Mouse (Mus musculus) ES-E14 (cell line): ENCODE results near the gene Emx1. TPM values are rescaled to one million over a fixed set of nuclear protein-coding genes. Genes with fewer than 3 reads are reported as not detected.
A peak's percentile ranks its signal among the peaks of the same experiment; 100 is the strongest.

Experiments
- DNase-seq: peaks from one replicate; pipeline ENCODE4 v3.0.0-alpha.2; 2013; ENCODE audit warnings: low read depth, low spot score
- H3K27ac ChIP-seq: 2 replicates; pipeline ENCODE4 v1.5.1; 2012; ENCODE audit warnings: low read depth, mild to moderate bottlenecking, low read length, moderate library complexity, mixed read lengths; ENCODE audit not compliant: poor library complexity, insufficient read depth, severe bottlenecking
- H3K36me3 ChIP-seq: 2 replicates; pipeline ENCODE4 v1.6.1; 2012; ENCODE audit warnings: mild to moderate bottlenecking, low read length, moderate library complexity, mixed read lengths; ENCODE audit not compliant: control insufficient read depth, poor library complexity, insufficient read depth, severe bottlenecking
- H3K4me1 ChIP-seq, 2 experiments: fragments of 150-350 bp in 1 of 2; sonication (generic) in 1 of 2; 2 replicates each; pipeline ENCODE4 v1.6.1; 2012; ENCODE audit warnings: low read length in 2 of 2, mild to moderate bottlenecking in 1 of 2, mixed read lengths in 1 of 2; ENCODE audit not compliant: control insufficient read depth in 2 of 2, insufficient read depth in 2 of 2, poor library complexity in 1 of 2
- H3K4me3 ChIP-seq, 2 experiments: fragments of 150-350 bp in 1 of 2; sonication (generic) in 1 of 2; 2 replicates each; pipeline ENCODE4 v1.5.1; 2012; ENCODE audit warnings: low read length in 2 of 2, low read depth in 1 of 2, mild to moderate bottlenecking in 1 of 2, mixed read lengths in 1 of 2; ENCODE audit not compliant: insufficient read depth in 1 of 2, poor library complexity in 1 of 2, severe bottlenecking in 1 of 2
- H3K9ac ChIP-seq: 2 replicates; pipeline ENCODE4 v1.6.1; 2012; ENCODE audit warnings: low read depth, mild to moderate bottlenecking, low read length, mixed read lengths; ENCODE audit not compliant: poor library complexity, insufficient read depth, severe bottlenecking
- H3K9me3 ChIP-seq: fragments of 150-350 bp; sonication (generic); 2 replicates; pipeline ENCODE4 v1.6.1; 2012; ENCODE audit warnings: low read depth, mild to moderate bottlenecking, low read length; ENCODE audit not compliant: control insufficient read depth, insufficient read depth
- CHD2 ChIP-seq: IDR thresholded peaks from 2 replicates; pipeline ENCODE4 v1.6.1; 2014; ENCODE audit warnings: mild to moderate bottlenecking, low read depth, low read length, inconsistent platforms
- HCFC1 ChIP-seq: IDR thresholded peaks from 2 replicates; pipeline ENCODE4 v1.6.1; 2012; ENCODE audit warnings: low read length, inconsistent platforms, borderline replicate concordance; ENCODE audit not compliant: insufficient read depth
- MAFK ChIP-seq: IDR thresholded peaks from 2 replicates; pipeline ENCODE4 v1.6.1; 2014; ENCODE audit warnings: mild to moderate bottlenecking, low read depth, low read length, inconsistent platforms; ENCODE audit not compliant: insufficient read depth
- ZC3H11A ChIP-seq: IDR thresholded peaks from 2 replicates; pipeline ENCODE4 v1.6.1; 2012; ENCODE audit warnings: low read depth, mild to moderate bottlenecking, inconsistent platforms, low read length, borderline replicate concordance
- ZNF384 ChIP-seq: IDR thresholded peaks from 2 replicates; pipeline ENCODE4 v1.6.1; 2012; ENCODE audit warnings: low read depth, low read length, inconsistent platforms
- in situ Hi-C, 2 experiments: fragments of 600-800 bp; cut with MboI; formaldehyde crosslinking; loops; one replicate each; pipeline ENCODE4 v1.15.1; 2025; ENCODE audit warnings: low sequenced_read_pairs in 2 of 2, inconsistent platforms in 1 of 2; ENCODE audit not compliant: unreplicated experiment in 2 of 2
- total RNA-seq: library from RNA; depleted of rRNA; stranded (reverse); fragments of 300-350 nt; gene quantifications from 2 replicates; pipeline ENCODE4 v1.2.3, GENCODE M21; 2012

Emx1 gene
- total RNA-seq, 1 experiment = not detected

DNA sequence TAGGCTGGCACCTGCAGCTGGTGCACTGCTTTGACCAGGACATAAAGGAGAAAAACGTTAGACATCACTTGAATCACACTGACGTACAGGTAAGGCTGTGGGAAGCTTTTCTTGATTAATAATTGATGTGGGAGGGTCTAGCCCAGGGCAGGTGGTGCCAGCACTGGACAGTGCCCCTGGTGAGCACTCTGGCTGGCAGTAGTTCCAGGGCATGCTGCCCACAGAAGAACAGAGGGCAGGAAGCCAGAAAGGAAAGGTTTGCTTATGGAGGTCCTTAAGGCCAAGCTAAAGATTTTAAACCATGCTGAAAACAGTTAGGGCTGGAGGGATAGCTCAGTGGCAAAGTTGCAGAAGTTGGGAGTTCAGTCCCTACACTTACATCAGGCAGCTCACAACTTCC is 7.2 kb upstream of the Emx1 start:
- no peak overlapping the region for H3K9ac ChIP-seq
- DNase-seq = no peak
- in situ Hi-C loops = loop anchor here (25.0 kb wide), 2 partner anchors 593 to 1468 kb away; partner anchors contain the start of genes Vax2 (in 2 of the 2) and Cyp26b1 (in 1 of the 2)
- H3K4me3 ChIP-seq = no peak overlapping the region
- H3K27ac ChIP-seq = no peak overlapping the region
- no peaks in the 10 kb centered on the region for H3K9me3 ChIP-seq
- no peaks in the 10 kb centered on the region for H3K4me1 ChIP-seq
- no peaks in the 10 kb centered on the region for H3K36me3 ChIP-seq
- TF ChIP-seq MAFK = no peak
- TF ChIP-seq ZNF384 = no peak
- no peak for TF ChIP-seq HCFC1
- no peak for TF ChIP-seq ZC3H11A
- TF ChIP-seq CHD2 = no peak

DNA sequence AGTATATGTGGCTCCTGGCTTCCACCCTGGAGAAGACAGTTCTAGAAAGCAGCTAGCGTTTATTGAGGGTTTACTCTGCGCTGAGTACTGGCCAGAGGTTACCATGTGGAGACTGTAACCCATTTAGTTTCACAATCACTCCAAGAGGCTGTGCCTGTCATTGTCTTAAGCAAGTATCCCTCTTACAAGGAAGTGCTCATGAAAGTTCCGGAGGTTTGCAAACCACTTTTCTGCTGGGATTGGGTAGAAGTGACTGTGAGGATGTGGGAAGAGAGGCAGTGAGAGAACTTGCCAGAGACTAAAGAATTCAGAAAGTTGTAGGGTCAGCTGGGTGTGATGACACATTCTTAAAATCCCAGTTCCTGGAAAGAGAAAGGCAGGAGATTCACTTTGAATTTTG is 3.3 kb upstream of the Emx1 start:
- TF ChIP-seq ZNF384 (no peak), MAFK (no peak), CHD2 (no peak), HCFC1 (no peak), ZC3H11A (no peak)
- peaks cover 0 to 2% of the 10 kb centered on the region in 2 experiments; a peak in 1 of 4 replicates for H3K4me1 ChIP-seq
- no peak for DNase-seq
- no peak overlapping the region for H3K27ac ChIP-seq
- no peaks in the 10 kb centered on the region for H3K36me3 ChIP-seq
- H3K4me3 ChIP-seq = no peak overlapping the region
- H3K9ac ChIP-seq = no peak overlapping the region
- H3K9me3 ChIP-seq = no peaks in the 10 kb centered on the region
- in situ Hi-C loops = loop anchor here (25.0 kb wide), 2 partner anchors 597 to 1472 kb away; partner anchors contain the start of genes Vax2 (in 2 of the 2) and Cyp26b1 (in 1 of the 2)

DNA sequence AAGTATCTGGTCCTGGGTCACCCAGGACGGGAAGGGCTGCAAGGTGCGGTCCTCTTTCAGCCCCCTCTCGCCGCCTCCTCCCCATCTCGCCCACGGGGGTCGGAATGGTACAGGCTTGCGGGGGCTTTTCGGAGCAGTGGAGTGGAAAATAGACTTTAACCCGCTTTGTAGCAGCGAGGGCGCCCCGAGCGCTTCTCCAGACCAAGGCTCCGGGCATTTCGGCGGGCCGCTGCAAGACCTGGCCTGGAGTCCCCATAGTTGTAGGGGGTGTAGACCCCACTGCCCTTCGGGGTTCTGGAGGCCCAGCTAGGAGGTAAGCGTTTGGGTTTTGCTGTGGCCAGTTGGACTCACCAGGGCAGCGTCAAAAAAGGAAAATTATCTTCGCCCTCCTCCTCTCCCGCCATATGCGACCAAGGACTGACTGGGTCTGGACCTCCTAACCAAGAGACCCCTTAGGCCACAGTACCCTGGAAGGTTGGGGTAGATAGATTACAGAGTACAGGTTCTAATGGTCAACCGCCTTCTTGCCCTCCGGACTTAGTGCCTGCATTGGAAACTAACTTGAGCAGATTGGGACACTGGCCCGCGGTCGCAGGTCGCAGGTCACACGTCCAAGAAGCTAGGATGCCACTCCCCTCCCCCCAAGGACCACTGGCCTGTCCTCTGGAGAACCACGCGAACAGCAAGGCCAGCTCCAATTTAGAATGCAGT is 1.1 kb upstream of the Emx1 start:
- Histone ChIP-seq H3K27ac (no peak overlapping the region), H3K36me3 (no peaks in the 10 kb centered on the region), H3K9me3 (no peaks in the 10 kb centered on the region), H3K4me3 (peak overlapping the region; percentile 55 to 62), H3K4me1 (peaks cover 0 to 2% of the 10 kb centered on the region in 2 experiments; a peak in 1 of 4 replicates), H3K9ac (no peak overlapping the region)
- TF ChIP-seq CHD2 (no peak), MAFK (no peak), ZC3H11A (no peak), ZNF384 (no peak), HCFC1 (no peak)
- in situ Hi-C loops = loop anchor here (25.0 kb wide), 2 partner anchors 599 to 1474 kb away; partner anchors contain the start of genes Vax2 (in 2 of the 2) and Cyp26b1 (in 1 of the 2)
- no peak for DNase-seq

DNA sequence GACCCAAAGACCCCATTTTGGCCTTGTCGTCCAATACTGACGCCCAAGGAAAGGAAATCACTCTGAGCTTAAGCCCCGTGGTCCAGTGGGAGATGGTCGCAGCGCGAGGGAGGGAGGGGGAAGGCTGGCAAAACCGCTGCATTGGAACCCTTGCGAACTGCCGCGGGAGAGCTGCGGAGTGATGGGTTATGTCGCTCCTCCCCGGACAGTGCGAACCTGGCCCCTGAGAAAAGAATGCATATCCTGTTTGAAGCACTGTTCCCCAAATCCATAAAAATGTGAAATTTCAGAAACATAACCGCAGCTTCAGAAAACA is 536 bp upstream of the Emx1 start:
- Histone ChIP-seq H3K4me3 (peak overlapping the region; percentile 4 to 62; a peak in 2 of 4 replicates), H3K36me3 (no peaks in the 10 kb centered on the region), H3K27ac (no peak overlapping the region), H3K4me1 (peaks cover 0 to 2% of the 10 kb centered on the region in 2 experiments; a peak in 1 of 4 replicates), H3K9me3 (no peaks in the 10 kb centered on the region), H3K9ac (no peak overlapping the region)
- in situ Hi-C loops = loop anchor here (25.0 kb wide), 2 partner anchors 599 to 1474 kb away; partner anchors contain the start of genes Vax2 (in 2 of the 2) and Cyp26b1 (in 1 of the 2)
- TF ChIP-seq MAFK (no peak), ZC3H11A (no peak), ZNF384 (no peak), HCFC1 (no peak), CHD2 (no peak)
- DNase-seq = no peak
